Mouse (Mus musculus): ENCODE measurements around the gene Ifna4. TPM values are rescaled to one million over a fixed set of nuclear protein-coding genes. Genes with fewer than 3 reads are reported as not detected.
A peak's percentile ranks its signal among the peaks of the same experiment; 100 is the strongest.

The Ifna4 gene
- polyA plus RNA-seq, 1 experiment from 2014 or later: not detected

DNA sequence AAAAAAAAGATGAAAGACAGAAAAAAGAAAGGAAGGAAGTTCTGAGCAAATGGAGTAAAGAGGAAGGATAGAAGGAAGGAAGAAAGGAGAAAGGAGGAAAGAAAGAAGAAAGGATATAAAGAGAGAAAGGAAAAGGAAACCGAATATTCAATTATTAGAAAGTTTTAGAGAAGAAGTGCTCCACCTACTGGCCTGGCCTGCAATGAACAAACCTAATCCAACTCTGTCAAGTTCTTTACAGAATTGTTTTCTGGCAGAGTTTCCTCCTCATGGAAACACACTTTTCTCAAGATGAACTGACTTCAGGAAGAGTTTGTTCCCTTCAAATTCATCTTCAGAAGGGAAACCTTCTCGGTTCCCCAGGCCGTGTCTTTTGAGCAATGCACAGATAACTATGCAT lies 2.8 kb upstream of the Ifna4 start:
- H3K27ac ChIP-seq: no peak overlapping the region
- no peaks in the 10 kb centered on the region for H3K4me1 ChIP-seq
- no peaks in the 10 kb centered on the region for H3K9me3 ChIP-seq
- H3K9ac ChIP-seq: no peak overlapping the region
- H3K27me3 ChIP-seq (replicated peaks): no peaks in the 10 kb centered on the region
- no peaks in the 10 kb centered on the region for H3K36me3 ChIP-seq (replicated peaks)
- WGBS: 29% methylated on average over 3 of the region's 3 CpGs
- H3K4me2 ChIP-seq: no peak overlapping the region
- H3K4me3 ChIP-seq: no peak overlapping the region
- ATAC-seq (replicated peaks): no peak

DNA sequence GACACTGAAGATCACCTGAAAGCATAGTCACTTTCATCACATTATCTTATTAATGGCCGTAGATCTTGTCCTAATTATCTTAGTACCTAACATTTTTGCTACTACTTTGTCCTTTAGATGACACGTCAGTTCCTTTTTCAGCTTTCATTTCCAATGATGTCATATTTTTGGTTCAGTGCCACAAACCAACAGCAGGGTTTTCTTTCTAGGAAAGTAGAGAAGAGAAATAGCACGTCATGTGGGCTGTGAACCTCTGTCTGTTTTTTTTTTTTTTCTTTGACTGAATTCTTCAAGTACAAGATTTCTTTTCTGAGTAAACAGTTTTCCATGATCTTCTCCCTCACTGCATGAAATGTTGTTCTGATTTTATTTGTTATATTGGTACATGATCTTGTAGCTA lies 1.6 kb upstream of the Ifna4 start:
- Histone ChIP-seq H3K27ac (no peak overlapping the region), H3K36me3 (replicated peaks) (no peaks in the 10 kb centered on the region), H3K4me2 (no peak overlapping the region), H3K9ac (no peak overlapping the region), H3K4me3 (no peak overlapping the region), H3K27me3 (replicated peaks) (no peaks in the 10 kb centered on the region), H3K9me3 (no peaks in the 10 kb centered on the region), H3K4me1 (no peaks in the 10 kb centered on the region)
- WGBS: 83% methylated on average over 3 of the region's 3 CpGs
- no peak for ATAC-seq (replicated peaks)

- 56% methylated on average over 2 of the region's 2 CpGs for WGBS
- no peak overlapping the region for H3K4me2 ChIP-seq
- no peaks in the 10 kb centered on the region for H3K9me3 ChIP-seq
- no peaks in the 10 kb centered on the region for H3K27me3 ChIP-seq (replicated peaks)
- no peak overlapping the region for H3K4me3 ChIP-seq
- no peak overlapping the region for H3K9ac ChIP-seq
- H3K27ac ChIP-seq: no peak overlapping the region
- no peaks in the 10 kb centered on the region for H3K4me1 ChIP-seq
- ATAC-seq (replicated peaks): no peak
- no peaks in the 10 kb centered on the region for H3K36me3 ChIP-seq (replicated peaks)
Measured at GRCm38 (mm10) chr4:88845334-88845733, 3.7 kb downstream of the Ifna4 start.

- Histone ChIP-seq H3K4me1 (no peaks in the 10 kb centered on the region), H3K4me3 (no peak within 1 kb of the TSS), H3K27ac (no peak within 1 kb of the TSS), H3K36me3 (replicated peaks) (no peaks in the 10 kb centered on the region), H3K27me3 (replicated peaks) (no peaks in the 10 kb centered on the region), H3K9ac (no peak within 1 kb of the TSS), H3K4me2 (no peak within 1 kb of the TSS), H3K9me3 (no peaks in the 10 kb centered on the region)
- WGBS: 73% methylated on average over 1 of the region's 1 CpGs
- no peak for ATAC-seq (replicated peaks)
Measured at GRCm38 (mm10) chr4:88849698-88850097, 8.0 kb downstream of the Ifna4 start, which contains the start of gene Ifna1. TSS of gene Ifna1 (plus strand) at chr4:88850087.

GRCm38 (mm10) chr4:88851026-88851763 lies 9.5 kb downstream of the Ifna4 start:
- 21% methylated on average over 4 of the region's 4 CpGs for WGBS
- no peak for ATAC-seq (replicated peaks)
- H3K9me3 ChIP-seq: no peaks in the 10 kb centered on the region

GRCm38 (mm10) chr4:88859214-88859613 lies 17.6 kb downstream of the Ifna4 start:
- no peak for ATAC-seq (replicated peaks)
- H3K9ac ChIP-seq: no peak overlapping the region
- H3K4me3 ChIP-seq: no peak overlapping the region
- no peaks in the 10 kb centered on the region for H3K27me3 ChIP-seq (replicated peaks)
- 0 out of 2 replicates have a peak, but pooled peaks cover 3% of the 10 kb centered on the region for H3K4me1 ChIP-seq
- H3K36me3 ChIP-seq (replicated peaks): no peaks in the 10 kb centered on the region
- H3K27ac ChIP-seq: no peak overlapping the region
- no peaks in the 10 kb centered on the region for H3K9me3 ChIP-seq
- no peak overlapping the region for H3K4me2 ChIP-seq

More at GRCm38 (mm10) chr4:88851026-88851763, 9.5 kb downstream of the Ifna4 start:
- H3K27ac ChIP-seq: no peak overlapping the region
- no peak overlapping the region for H3K4me2 ChIP-seq
- H3K9ac ChIP-seq: no peak overlapping the region
- no peaks in the 10 kb centered on the region for H3K36me3 ChIP-seq (replicated peaks)
- no peaks in the 10 kb centered on the region for H3K27me3 ChIP-seq (replicated peaks)
- H3K4me3 ChIP-seq: no peak overlapping the region
- no peaks in the 10 kb centered on the region for H3K4me1 ChIP-seq

- Histone ChIP-seq H3K27me3 (replicated peaks) (0 out of 2 replicates have a peak, but pooled peaks cover 7% of the 10 kb centered on the region), H3K4me1 (peaks cover 11% of the 10 kb centered on the region; the same call in 1 of the 2 replicates), H3K27ac (no peak overlapping the region), H3K9me3 (no peaks in the 10 kb centered on the region), H3K9ac (no peak overlapping the region), H3K4me2 (no peak overlapping the region), H3K4me3 (no peak overlapping the region), H3K36me3 (replicated peaks) (no peaks in the 10 kb centered on the region)
- WGBS: 6% methylated on average over 7 of the region's 7 CpGs
- ATAC-seq (replicated peaks): no peak
Measured at GRCm38 (mm10) chr4:88863309-88863708, 21.6 kb downstream of the Ifna4 start.

- H3K4me1 ChIP-seq: peaks cover 11% of the 10 kb centered on the region; the same call in 1 of the 2 replicates
- no peak overlapping the region for H3K4me2 ChIP-seq
- H3K4me3 ChIP-seq: no peak overlapping the region
- H3K36me3 ChIP-seq (replicated peaks): no peaks in the 10 kb centered on the region
- H3K27ac ChIP-seq: no peak overlapping the region
- no peaks in the 10 kb centered on the region for H3K9me3 ChIP-seq
- no peak for ATAC-seq (replicated peaks)
- 0 out of 2 replicates have a peak, but pooled peaks cover 7% of the 10 kb centered on the region for H3K27me3 ChIP-seq (replicated peaks)
- H3K9ac ChIP-seq: no peak overlapping the region
- WGBS: 71% methylated on average over 9 of the region's 9 CpGs
Measured at GRCm38 (mm10) chr4:88864599-88864998, 22.9 kb downstream of the Ifna4 start.

- 54% methylated on average over 6 of the region's 6 CpGs for WGBS
- Histone ChIP-seq H3K27ac (no peak overlapping the region), H3K9ac (no peak overlapping the region), H3K4me3 (no peak overlapping the region), H3K4me2 (no peak overlapping the region), H3K27me3 (replicated peaks) (0 out of 2 replicates have a peak, but pooled peaks cover 7% of the 10 kb centered on the region), H3K4me1 (peaks cover 11% of the 10 kb centered on the region; the same call in 1 of the 2 replicates), H3K9me3 (no peaks in the 10 kb centered on the region), H3K36me3 (replicated peaks) (no peaks in the 10 kb centered on the region)
- ATAC-seq (replicated peaks): no peak
Measured at GRCm38 (mm10) chr4:88865011-88865569, 23.4 kb downstream of the Ifna4 start.

DNA sequence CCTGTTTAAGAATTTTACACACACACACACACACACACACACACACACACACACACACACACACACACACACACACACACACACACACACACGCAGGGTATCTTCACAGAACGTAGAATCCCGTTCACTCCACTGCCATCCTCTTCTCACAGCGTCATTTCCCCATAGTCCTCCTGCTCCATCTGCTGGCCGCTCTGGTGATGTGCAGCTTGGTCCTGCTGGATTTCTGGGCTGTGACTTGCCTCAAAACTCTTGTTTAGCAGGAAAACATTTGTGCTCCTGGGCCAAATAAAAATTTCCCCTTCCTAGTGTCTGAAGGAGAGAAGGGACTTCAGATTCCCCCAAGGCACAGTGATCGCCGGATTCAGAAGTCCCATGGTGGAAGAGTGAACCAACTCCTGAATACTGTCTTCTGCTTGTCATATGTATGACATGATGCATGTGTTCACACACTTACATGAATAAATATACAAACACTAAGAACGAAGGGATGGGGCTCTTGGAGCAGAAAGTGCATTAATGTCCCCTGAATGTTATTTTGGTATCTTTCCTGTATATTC lies 25.8 kb downstream of the Ifna4 start:
- Histone ChIP-seq H3K36me3 (replicated peaks) (no peaks in the 10 kb centered on the region), H3K27ac (no peak overlapping the region), H3K9me3 (no peaks in the 10 kb centered on the region), H3K4me3 (peak overlapping the region; percentile 45), H3K4me1 (peaks cover 11% of the 10 kb centered on the region; the same call in 1 of the 2 replicates), H3K9ac (no peak overlapping the region), H3K4me2 (peak overlapping the region; percentile 95), H3K27me3 (replicated peaks) (peaks cover 15% of the 10 kb centered on the region; the same call in 1 of the 2 replicates)
- peak; percentile 81 for ATAC-seq (replicated peaks)
- WGBS: 1% methylated on average over 8 of the region's 8 CpGs

DNA sequence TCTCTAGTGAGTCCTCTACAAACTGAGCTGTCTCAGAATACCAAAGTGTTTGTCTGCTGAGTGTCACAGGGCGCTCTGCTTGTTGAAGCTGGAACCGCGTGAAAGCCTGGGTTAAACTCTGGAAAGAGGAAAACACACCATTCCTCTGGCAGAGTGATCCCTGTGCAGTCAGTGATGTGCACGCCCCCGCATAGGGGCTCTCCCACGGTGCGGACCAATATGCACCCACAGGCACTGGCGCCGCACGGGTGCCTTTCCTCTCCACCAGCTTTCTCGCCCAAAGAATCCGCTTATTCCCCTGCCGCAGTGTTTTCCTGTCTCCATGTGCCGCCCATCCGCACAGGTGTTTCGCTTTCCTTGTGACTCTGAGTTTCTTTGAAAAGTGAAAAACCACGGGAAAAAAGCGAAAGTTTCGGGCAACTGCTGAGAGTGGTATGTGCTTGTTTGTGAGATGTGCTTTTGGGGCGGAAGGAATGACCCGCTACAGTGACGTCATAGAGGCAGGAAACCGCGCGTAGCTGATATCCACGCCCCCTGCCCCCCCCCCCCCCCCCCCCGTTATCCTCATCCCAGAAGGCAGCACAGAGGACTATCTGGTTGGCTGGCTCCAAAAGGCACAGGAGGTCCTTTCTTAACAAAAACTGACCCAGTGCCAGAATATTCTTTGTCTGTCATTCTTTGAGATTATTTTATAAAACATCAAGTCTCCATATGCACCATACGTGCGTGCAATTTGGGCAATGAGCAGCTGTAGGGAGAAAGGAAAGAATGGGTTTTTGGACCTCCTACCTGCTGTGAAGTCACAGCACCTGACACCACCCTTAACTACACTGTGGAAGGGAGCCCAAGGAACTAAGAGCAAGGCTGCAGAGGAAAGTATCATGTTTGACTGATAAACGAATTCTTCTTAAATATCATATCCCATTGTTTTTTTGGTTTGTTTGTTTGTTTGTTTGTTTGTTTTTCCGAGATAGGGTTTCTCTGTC lies 26.6 kb downstream of the Ifna4 start:
- Histone ChIP-seq H3K27me3 (replicated peaks) (peaks cover 15% of the 10 kb centered on the region; the same call in 1 of the 2 replicates), H3K4me2 (peak overlapping the region; percentile 95), H3K4me3 (peak overlapping the region; percentile 45), H3K9ac (peak overlapping the region; percentile 42), H3K4me1 (peaks cover 9% of the 10 kb centered on the region; the same call in 1 of the 2 replicates), H3K9me3 (no peaks in the 10 kb centered on the region), H3K36me3 (replicated peaks) (no peaks in the 10 kb centered on the region), H3K27ac (no peak overlapping the region)
- 9% methylated on average over 31 of the region's 31 CpGs for WGBS
- ATAC-seq (replicated peaks): peak; percentile 78

All from midbrain, embryonic 15.5 days (tissue).